ENCODE assay signal across 25 mouse cellular contexts in genomic region chr13:94577177-94577540, GRCm38 (mm10).
DNase-seq lines count a peak whose midpoint lies in the region; ATAC-seq and TF ChIP-seq lines count a peak whose summit lies in the region.
"Had no signal": no experiment of that assay in that cellular context is flagged by ENCODE, and none has a peak within 500 bp of the region (broad histone marks: within the 10 kb centered on the region; RNA-seq: fewer than 3 reads in every experiment).

No protein-coding gene starts in this region.

- no peak for DNase-seq in forebrain, postnatal 0 days
- no peak for DNase-seq in kidney, adult 9 months
- no peak for DNase-seq in T-cell, adult 2 months (ENCODE audit: low spot score)
- DNase-seq: adrenal gland, adult 2 months; cerebellum, adult 11 months; cerebellum, adult 9-11 months; gastrocnemius, postnatal 25 days; heart, adult 2 months; kidney, adult 11 months; kidney, postnatal 14 days; liver, embryonic 13.5 days; lung, adult 2 months; lung, postnatal 14 days; right cerebral cortex, adult 18-20 months; right cerebral cortex, postnatal 4 days; thymus, postnatal 14 days had no signal

- ATAC-seq in forebrain, embryonic 12.5 days (ENCODE audit: low FRiP score) = no peak
- no peak for ATAC-seq in forebrain, postnatal 0 days
- ATAC-seq in kidney, embryonic 15.5 days (replicated peaks; ENCODE audit: low FRiP score) = 0 out of 2 replicates have a peak, but pooled peaks have one; percentile 9
- ATAC-seq in midbrain, embryonic 12.5 days (ENCODE audit: low FRiP score, low read depth) = no peak
- ATAC-seq: CD4-positive, CD25-positive, alpha-beta regulatory T cell, adult 4 months had no signal

- peaks cover 75% of the 10 kb centered on the region for H3K27me3 ChIP-seq in forebrain, embryonic 12.5 days
- peaks cover 3% of the 10 kb centered on the region; the same call in 1 of the 2 replicates for H3K27me3 ChIP-seq in forebrain, postnatal 0 days (ENCODE audit: insufficient read depth, low read length)
- H3K27me3 ChIP-seq in kidney, embryonic 15.5 days = peaks cover 30% of the 10 kb centered on the region
- peaks cover 78% of the 10 kb centered on the region for H3K27me3 ChIP-seq in E14TG2a.4 (ENCODE audit: insufficient read depth, low read length)
- peaks cover 87% of the 10 kb centered on the region for H3K27me3 ChIP-seq in midbrain, embryonic 12.5 days

- peak overlapping the region; percentile 84; the same call in 1 of the 2 replicates for H3K27ac ChIP-seq in forebrain, embryonic 12.5 days
- no peak overlapping the region for H3K27ac ChIP-seq in forebrain, postnatal 0 days (ENCODE audit: low read depth, low read length)
- H3K27ac ChIP-seq in kidney, embryonic 15.5 days = no peak overlapping the region
- peak overlapping the region; percentile 46; the same call in 1 of the 2 replicates for H3K27ac ChIP-seq in midbrain, embryonic 12.5 days (replicated peaks)
- H3K27ac ChIP-seq: heart, adult 2 months; heart, embryonic 13.5 days; layer of hippocampus, adult 2 months; limb, embryonic 12.5 days; liver, embryonic 13.5 days; neural tube, embryonic 12.5 days had no signal

- no peak overlapping the region for H3K4me3 ChIP-seq in forebrain, embryonic 12.5 days (replicated peaks)
- H3K4me3 ChIP-seq in forebrain, postnatal 0 days (ENCODE audit: low read depth, low read length) = no peak overlapping the region
- H3K4me3 ChIP-seq in kidney, embryonic 15.5 days (replicated peaks) = no peak overlapping the region
- peak overlapping the region; percentile 48 for H3K4me3 ChIP-seq in E14TG2a.4 (replicated peaks; ENCODE audit: low read length)
- H3K4me3 ChIP-seq in midbrain, embryonic 12.5 days = no peak overlapping the region
- H3K4me3 ChIP-seq: heart, adult 2 months; heart, embryonic 13.5 days; layer of hippocampus, adult 2 months; limb, embryonic 12.5 days; liver, embryonic 13.5 days; neural tube, embryonic 12.5 days had no signal

- no peak overlapping the region for H3K9ac ChIP-seq in forebrain, embryonic 12.5 days
- H3K9ac ChIP-seq in forebrain, postnatal 0 days = no peak overlapping the region
- no peak overlapping the region for H3K9ac ChIP-seq in kidney, embryonic 15.5 days
- H3K9ac ChIP-seq in midbrain, embryonic 12.5 days (replicated peaks) = no peak overlapping the region
- H3K9ac ChIP-seq: heart, embryonic 13.5 days; limb, embryonic 12.5 days; liver, embryonic 13.5 days; neural tube, embryonic 12.5 days had no signal

- H3K36me3 ChIP-seq in forebrain, embryonic 12.5 days (replicated peaks) = no peaks in the 10 kb centered on the region
- H3K36me3 ChIP-seq in forebrain, postnatal 0 days (ENCODE audit: insufficient read depth) = no peaks in the 10 kb centered on the region
- H3K36me3 ChIP-seq in kidney, embryonic 15.5 days = no peaks in the 10 kb centered on the region
- no peaks in the 10 kb centered on the region for H3K36me3 ChIP-seq in E14TG2a.4 (ENCODE audit: insufficient read depth, low read length)
- H3K36me3 ChIP-seq in midbrain, embryonic 12.5 days = no peaks in the 10 kb centered on the region
- H3K36me3 ChIP-seq: heart, embryonic 13.5 days; limb, embryonic 12.5 days; liver, embryonic 13.5 days; neural tube, embryonic 12.5 days had no signal

- no peak overlapping the region for H3K4me2 ChIP-seq in forebrain, embryonic 12.5 days
- no peak overlapping the region for H3K4me2 ChIP-seq in forebrain, postnatal 0 days (ENCODE audit: low read depth)
- no peak overlapping the region for H3K4me2 ChIP-seq in kidney, embryonic 15.5 days
- no peak overlapping the region for H3K4me2 ChIP-seq in midbrain, embryonic 12.5 days (replicated peaks)
- H3K4me2 ChIP-seq: heart, embryonic 13.5 days; limb, embryonic 12.5 days; liver, embryonic 13.5 days had no signal

- peaks cover 37% of the 10 kb centered on the region for H3K4me1 ChIP-seq in forebrain, embryonic 12.5 days
- peaks cover 4% of the 10 kb centered on the region for H3K4me1 ChIP-seq in forebrain, postnatal 0 days (ENCODE audit: insufficient read depth)
- peaks cover 31% of the 10 kb centered on the region for H3K4me1 ChIP-seq in kidney, embryonic 15.5 days
- peaks cover 25% of the 10 kb centered on the region for H3K4me1 ChIP-seq in E14TG2a.4 (replicated peaks; ENCODE audit: low read depth, low read length)
- H3K4me1 ChIP-seq in midbrain, embryonic 12.5 days = peaks cover 33% of the 10 kb centered on the region
- H3K4me1 ChIP-seq: liver, embryonic 13.5 days had no signal

- WGBS in forebrain, embryonic 12.5 days = 59% methylated on average over 2 of the region's 2 CpGs
- 69% methylated on average over 2 of the region's 2 CpGs for WGBS in forebrain, postnatal 0 days
- WGBS in kidney, embryonic 15.5 days = 28% methylated on average over 2 of the region's 2 CpGs
- 64% methylated on average over 2 of the region's 2 CpGs for WGBS in midbrain, embryonic 12.5 days

- no peaks in the 10 kb centered on the region for H3K9me3 ChIP-seq in forebrain, embryonic 12.5 days
- no peaks in the 10 kb centered on the region for H3K9me3 ChIP-seq in forebrain, postnatal 0 days (ENCODE audit: low read length)
- H3K9me3 ChIP-seq in kidney, embryonic 15.5 days (replicated peaks) = no peaks in the 10 kb centered on the region
- H3K9me3 ChIP-seq in E14TG2a.4 (ENCODE audit: low read length) = no peaks in the 10 kb centered on the region
- H3K9me3 ChIP-seq in midbrain, embryonic 12.5 days = no peaks in the 10 kb centered on the region
- H3K9me3 ChIP-seq: heart, embryonic 13.5 days; limb, embryonic 12.5 days; liver, embryonic 13.5 days; neural tube, embryonic 12.5 days had no signal

- no peak for TF ChIP-seq CTCF in forebrain, postnatal 0 days (IDR thresholded peaks at IDR 0.05; ENCODE audit: low read depth)
- TF ChIP-seq CTCF in E14TG2a.4 (conservative IDR thresholded peaks at IDR 0.05; ENCODE audit: low read length) = no peak

Comparison
In these comparisons a context has a peak if more than half of its experiments do, and no peak if none do; other contexts are left out.
1. H3K27ac ChIP-seq: peak in forebrain, embryonic 12.5 days (single experiment) and midbrain, embryonic 12.5 days (single experiment); none in forebrain, postnatal 0 days (single experiment) and kidney, embryonic 15.5 days (single experiment).